Mouse (Mus musculus) heart, postnatal 0 days (tissue): Measurements from ENCODE around the gene Chsy1. TPM values are rescaled to one million over a fixed set of nuclear protein-coding genes. Genes with fewer than 3 reads are reported as not detected.

ENCODE experiments used
- ATAC-seq: fragments of 200-750 bp; cut with Nextera tagmentation; 2 replicates; pipeline ENCODE4 v1.8.0; 2017; ENCODE audit warnings: low read depth, moderate number of reproducible peaks, moderate library complexity; ENCODE audit not compliant: insufficient read depth
- DNase-seq: peaks from one replicate; pipeline ENCODE4 v3.0.0-alpha.2; 2016; ENCODE audit warnings: low spot score
- H3K27ac ChIP-seq: fragments of 300-500 bp; sonication (generic); 2 replicates; pipeline ENCODE4 v1.5.1; 2014; ENCODE audit warnings: low read depth, mild to moderate bottlenecking
- H3K27me3 ChIP-seq: fragments of 300-500 bp; sonication (generic); 2 replicates; pipeline ENCODE4 v1.6.1; 2014; ENCODE audit warnings: low read length, mixed read lengths; ENCODE audit not compliant: control insufficient read depth, insufficient read depth
- H3K36me3 ChIP-seq: fragments of 300-500 bp; sonication (generic); replicated peaks from 2 replicates; pipeline ENCODE4 v1.6.1; 2014; ENCODE audit warnings: low read length, mixed read lengths; ENCODE audit not compliant: control insufficient read depth, insufficient read depth
- H3K4me1 ChIP-seq: fragments of 300-500 bp; sonication (generic); 2 replicates; pipeline ENCODE4 v1.6.1; 2014; ENCODE audit warnings: antibody characterized with exemption; ENCODE audit not compliant: control insufficient read depth, insufficient read depth
- H3K4me2 ChIP-seq: fragments of 300-500 bp; sonication (generic); 2 replicates; pipeline ENCODE4 v1.6.1; 2014; ENCODE audit warnings: low read depth, mild to moderate bottlenecking, low read length, moderate library complexity
- H3K4me3 ChIP-seq: fragments of 300-500 bp; sonication (generic); 2 replicates; pipeline ENCODE4 v1.5.1; 2014; ENCODE audit warnings: low read depth, low read length
- H3K9ac ChIP-seq: fragments of 300-500 bp; sonication (generic); replicated peaks from 2 replicates; pipeline ENCODE4 v1.6.1; 2014; ENCODE audit warnings: low read depth, low read length, mixed read lengths
- H3K9me3 ChIP-seq: fragments of 300-500 bp; sonication (generic); replicated peaks from 2 replicates; pipeline ENCODE4 v1.6.1; 2016; ENCODE audit warnings: low read length; ENCODE audit not compliant: control insufficient read depth
- CTCF ChIP-seq: IDR thresholded peaks from 2 replicates; pipeline ENCODE4 v1.5.1; 2016; ENCODE audit warnings: antibody characterized with exemption, control low read depth, low read depth
- EP300 ChIP-seq: IDR thresholded peaks from 2 replicates; pipeline ENCODE4 v1.6.1; 2016; ENCODE audit warnings: antibody characterized with exemption, low read depth
- WGBS: fragments of 180-500 bp; shearing (Covaris S2); extraction: QIAGEN DNeasy Blood & Tissue Kit; methylation state at CpG from one replicate; pipeline ENCODE4 v1.1.7; 2014; 5-methylcytosine and 5-hydroxymethylcytosine counted together
- polyA plus RNA-seq: library from polyadenylated mRNA; unstranded; fragments of >200 nt; fragmentation: Nextera tagmentation; extraction: Ambion mirVana; gene quantifications from 2 replicates; pipeline ENCODE4 v1.2.1, GENCODE M21; 2015
- total RNA-seq: library from RNA; depleted of rRNA; stranded (reverse); fragments of >200 nt; gene quantifications from 2 replicates; pipeline ENCODE4 v1.2.3, GENCODE M21; 2014; ENCODE audit warnings: low replicate concordance

The Chsy1 gene
- total and polyA plus RNA-seq, 2 experiments from 2014 or later = 9.6 to 43.4 TPM

GRCm38 (mm10) chr7:66215911-66216310 is 106.6 kb downstream of the Chsy1 start:
- Histone ChIP-seq H3K4me3 (no peak overlapping the region), H3K4me1 (peaks cover 16% of the 10 kb centered on the region; the same call in 1 of the 2 replicates), H3K36me3 (no peaks in the 10 kb centered on the region), H3K27me3 (no peaks in the 10 kb centered on the region), H3K4me2 (no peak overlapping the region), H3K27ac (no peak overlapping the region), H3K9ac (no peak overlapping the region), H3K9me3 (no peaks in the 10 kb centered on the region)
- TF ChIP-seq EP300 (no peak), CTCF (no peak)
- ATAC-seq (no peak), DNase-seq (no peak)
- WGBS = 77% methylated on average over 1 of the region's 1 CpGs

- peak overlapping the region; percentile 77; the same call in 1 of the 2 replicates for H3K27ac ChIP-seq
- H3K9me3 ChIP-seq = no peaks in the 10 kb centered on the region
- no peak for DNase-seq
Measured at GRCm38 (mm10) chr7:66217011-66217410, 107.7 kb downstream of the Chsy1 start.

GRCm38 (mm10) chr7:66217531-66218094 is 108.3 kb downstream of the Chsy1 start:
- peak; percentile 29 for DNase-seq

More at GRCm38 (mm10) chr7:66217011-66217410, 107.7 kb downstream of the Chsy1 start:
- WGBS = 74% methylated on average over 7 of the region's 7 CpGs
- Histone ChIP-seq H3K4me2 (no peak overlapping the region), H3K9ac (no peak overlapping the region), H3K4me3 (no peak overlapping the region), H3K27me3 (no peaks in the 10 kb centered on the region), H3K36me3 (no peaks in the 10 kb centered on the region), H3K4me1 (peaks cover 16% of the 10 kb centered on the region; the same call in 1 of the 2 replicates)
- ATAC-seq = no peak
- TF ChIP-seq CTCF = no peak
- no peak for TF ChIP-seq EP300

GRCm38 (mm10) chr7:66218193-66219014 is 109.1 kb downstream of the Chsy1 start:
- no peaks in the 10 kb centered on the region for H3K9me3 ChIP-seq
- H3K36me3 ChIP-seq = no peaks in the 10 kb centered on the region
- WGBS = 39% methylated on average over 9 of the region's 9 CpGs
- DNase-seq (peak; percentile 72), ATAC-seq (peak; percentile 74)
- H3K27me3 ChIP-seq = no peaks in the 10 kb centered on the region
- no peak overlapping the region for H3K4me2 ChIP-seq
- no peak overlapping the region for H3K9ac ChIP-seq
- peak overlapping the region; percentile 77 for H3K27ac ChIP-seq
- TF ChIP-seq CTCF = no peak
- no peak; the same call in 1 of the 2 replicates for TF ChIP-seq EP300
- no peak overlapping the region for H3K4me3 ChIP-seq
- H3K4me1 ChIP-seq = peaks cover 16% of the 10 kb centered on the region; the same call in 1 of the 2 replicates

More at GRCm38 (mm10) chr7:66217531-66218094, 108.3 kb downstream of the Chsy1 start:
- 65% methylated on average over 7 of the region's 7 CpGs for WGBS
- H3K27me3 ChIP-seq = no peaks in the 10 kb centered on the region
- TF ChIP-seq CTCF (no peak), EP300 (no peak)
- H3K4me1 ChIP-seq = peaks cover 16% of the 10 kb centered on the region; the same call in 1 of the 2 replicates
- 0 out of 2 replicates have a peak, but pooled peaks have one; percentile 31 for ATAC-seq
- no peak overlapping the region for H3K9ac ChIP-seq
- H3K36me3 ChIP-seq = no peaks in the 10 kb centered on the region
- no peak overlapping the region for H3K4me2 ChIP-seq
- peak overlapping the region; percentile 77 for H3K27ac ChIP-seq
- H3K9me3 ChIP-seq = no peaks in the 10 kb centered on the region
- H3K4me3 ChIP-seq = no peak overlapping the region

GRCm38 (mm10) chr7:66219028-66219793 is 109.9 kb downstream of the Chsy1 start:
- H3K27ac ChIP-seq = peak overlapping the region; percentile 77
- ATAC-seq = no peak
- WGBS = 73% methylated on average over 4 of the region's 4 CpGs

More at GRCm38 (mm10) chr7:66219028-66219793, 109.9 kb downstream of the Chsy1 start:
- Histone ChIP-seq H3K4me2 (no peak overlapping the region), H3K4me1 (peaks cover 16% of the 10 kb centered on the region; the same call in 1 of the 2 replicates), H3K9ac (no peak overlapping the region), H3K27me3 (no peaks in the 10 kb centered on the region), H3K9me3 (no peaks in the 10 kb centered on the region), H3K4me3 (no peak overlapping the region), H3K36me3 (no peaks in the 10 kb centered on the region)
- no peak for DNase-seq
- no peak for TF ChIP-seq CTCF
- TF ChIP-seq EP300 = no peak
